Mouse (Mus musculus) frontal cortex, postnatal 25 days (tissue): ENCODE measurements around the gene Cd9.
A peak's percentile ranks its signal among the peaks of the same experiment; 100 is the strongest.

Source experiments
- DNase-seq, 2 experiments: peaks; one replicate each; pipeline ENCODE4 v3.0.0; 2022; ENCODE audit warnings: low spot score in 2 of 2

The Cd9 gene

DNA sequence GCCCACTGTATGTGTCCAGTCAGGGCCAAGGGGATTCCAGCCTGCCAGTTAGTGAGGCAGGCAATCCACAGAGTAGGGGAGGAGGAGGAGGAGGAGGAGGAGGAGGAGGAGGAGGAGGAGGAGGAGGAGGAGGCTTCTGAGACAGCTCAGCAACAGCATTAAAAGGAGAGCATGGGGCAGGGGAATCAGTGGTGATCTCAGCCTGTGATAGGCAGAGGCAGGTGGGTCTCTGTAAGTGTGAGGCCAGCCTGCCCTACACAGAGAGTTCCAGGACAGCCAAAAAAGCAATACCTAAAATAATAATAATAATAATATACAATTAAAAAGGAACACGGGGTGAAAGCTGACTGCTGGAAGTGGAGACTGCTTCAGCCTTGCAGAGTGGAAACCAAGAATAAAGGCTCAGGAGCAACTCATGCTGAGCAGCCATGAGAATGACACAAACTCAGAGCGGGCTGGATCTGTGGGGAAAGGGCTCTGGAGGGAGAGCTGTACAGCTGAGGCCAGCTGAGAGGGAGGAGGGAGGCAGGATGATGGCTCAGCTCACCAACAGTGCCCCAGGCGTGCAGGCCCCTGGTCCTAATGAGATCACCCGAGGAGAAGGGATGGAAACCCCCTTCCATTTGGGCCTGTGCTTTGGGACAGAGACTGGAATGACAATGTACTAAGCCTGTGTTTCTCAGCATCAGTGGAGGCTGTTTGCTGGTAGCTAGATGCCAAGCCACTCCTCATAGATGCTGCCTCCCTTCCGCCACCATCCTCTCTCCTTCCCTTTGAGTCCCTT is 59.7 kb downstream of the Cd9 start:
- no peak for DNase-seq

DNA sequence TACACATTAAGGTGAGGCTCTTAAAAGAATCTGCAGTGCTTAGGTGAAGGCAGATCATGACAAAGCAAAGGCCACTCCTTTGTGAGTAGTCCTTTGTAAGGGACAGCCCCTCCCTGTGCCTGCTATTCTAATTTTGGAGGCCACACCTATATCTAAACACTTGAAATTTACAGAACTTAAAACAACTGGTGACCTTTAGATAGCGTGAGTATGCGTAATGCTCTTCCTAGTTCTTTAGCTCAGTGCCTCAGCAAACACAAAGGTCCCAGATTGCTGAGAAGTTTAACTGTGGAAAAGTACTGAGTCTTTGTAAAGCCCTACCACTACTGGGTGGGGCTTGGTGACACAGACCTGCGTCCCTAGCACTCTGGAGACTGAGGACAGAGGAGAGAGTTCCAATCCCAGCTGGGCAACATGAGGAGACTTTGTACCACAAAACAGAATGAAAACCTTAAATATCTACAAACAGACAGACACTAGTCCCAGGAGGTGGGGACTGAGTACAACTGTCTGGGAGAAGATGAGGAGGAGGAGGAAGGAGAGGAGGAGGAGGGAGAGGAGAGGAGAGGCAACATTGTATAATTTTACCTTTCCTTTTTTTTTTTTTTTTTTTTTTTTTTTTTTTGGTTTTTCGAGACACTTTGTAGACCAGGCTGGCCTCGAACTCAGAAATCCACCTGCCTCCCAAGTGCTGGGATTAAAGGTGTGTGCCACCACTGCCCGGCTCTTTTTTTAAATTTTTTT is 60.7 kb downstream of the Cd9 start:
- no peak for DNase-seq

DNA sequence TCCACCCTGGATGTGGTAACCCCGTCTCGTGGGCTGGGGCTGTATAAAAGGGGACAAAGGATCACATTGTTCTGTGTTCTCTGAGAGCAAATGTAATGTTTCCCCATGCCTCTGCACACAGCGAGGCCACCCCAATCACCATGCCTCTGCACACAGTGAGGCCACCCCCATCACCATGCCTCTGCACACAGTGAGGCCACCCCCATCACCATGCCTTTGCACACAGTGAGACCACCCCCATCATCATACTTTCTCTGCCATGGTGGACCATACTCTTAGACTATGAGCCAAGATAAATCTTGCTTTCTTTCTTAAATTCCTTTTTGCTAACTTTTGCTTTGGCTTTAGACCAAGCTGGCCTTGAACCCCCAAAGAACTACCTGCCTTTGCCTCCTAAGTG is 61.3 kb downstream of the Cd9 start:
- DNase-seq = no peak

DNA sequence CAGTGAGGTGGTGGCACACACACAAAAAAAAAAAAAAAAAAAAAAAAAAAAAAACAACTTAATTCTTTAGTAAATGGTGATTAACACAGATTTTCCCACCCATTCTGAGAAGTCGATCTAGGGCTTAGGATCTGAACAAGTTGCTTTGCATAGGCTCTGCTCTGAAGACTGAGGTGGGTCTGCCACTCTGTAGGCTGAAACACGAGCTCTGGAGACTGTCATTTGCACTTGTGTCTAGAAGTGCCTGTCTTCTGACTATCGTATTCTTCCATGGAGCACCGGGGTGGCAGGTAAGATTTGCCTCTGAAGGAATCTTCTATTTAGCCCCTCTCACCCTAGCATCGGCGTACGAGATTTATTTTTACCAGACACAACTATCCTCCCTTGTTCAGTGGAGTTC is 62.1 kb downstream of the Cd9 start:
- DNase-seq = no peak

DNA sequence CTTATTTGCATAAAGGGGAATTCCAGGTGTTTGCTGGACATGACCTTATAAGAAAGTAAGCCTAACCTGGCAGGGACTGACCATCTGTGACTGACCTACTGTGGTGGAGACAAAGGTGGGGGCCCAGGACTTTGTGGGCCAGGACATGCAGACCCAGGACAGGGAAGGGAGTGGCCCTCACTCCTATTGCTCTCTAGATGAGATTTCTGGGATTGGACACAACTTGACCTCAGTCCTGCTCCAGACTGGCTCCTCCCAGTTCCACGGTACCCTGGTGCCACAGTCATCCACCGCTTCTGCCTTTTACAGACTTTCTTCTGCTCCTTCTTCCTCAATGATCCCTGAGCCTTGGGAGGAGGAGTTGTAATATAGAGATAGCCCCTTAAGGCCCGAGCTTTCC is 63.6 kb downstream of the Cd9 start:
- DNase-seq = no peak

DNA sequence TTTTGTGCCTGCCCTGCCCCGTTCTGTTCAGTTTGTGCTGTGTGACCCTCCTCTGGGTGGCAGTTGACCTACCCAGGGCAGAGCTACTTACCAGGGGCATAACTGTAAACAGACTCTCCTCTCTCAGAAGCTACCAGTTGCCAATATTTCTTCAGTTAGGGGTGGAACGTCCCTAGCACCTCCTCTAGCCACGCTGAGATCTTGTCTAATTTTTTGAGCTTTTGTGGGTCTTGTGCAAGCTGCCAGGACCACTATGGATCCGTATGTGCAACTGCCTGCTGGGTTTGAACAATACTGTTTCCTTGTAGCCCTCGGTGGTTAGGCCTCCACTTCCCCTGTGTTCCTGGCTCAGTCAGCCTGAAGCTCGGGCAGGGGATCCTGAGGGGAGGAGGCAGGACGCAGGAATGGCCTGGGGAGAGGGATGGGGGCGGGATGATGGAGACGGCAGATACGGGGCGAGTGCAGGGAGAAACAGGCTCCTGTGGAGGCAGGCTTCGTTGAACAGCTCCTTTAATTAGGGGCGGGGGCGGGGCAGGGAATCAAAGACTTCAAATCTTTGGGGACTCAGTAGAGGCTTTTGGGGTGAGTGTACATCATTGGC is 64.1 kb downstream of the Cd9 start:
- no peak for DNase-seq

DNA sequence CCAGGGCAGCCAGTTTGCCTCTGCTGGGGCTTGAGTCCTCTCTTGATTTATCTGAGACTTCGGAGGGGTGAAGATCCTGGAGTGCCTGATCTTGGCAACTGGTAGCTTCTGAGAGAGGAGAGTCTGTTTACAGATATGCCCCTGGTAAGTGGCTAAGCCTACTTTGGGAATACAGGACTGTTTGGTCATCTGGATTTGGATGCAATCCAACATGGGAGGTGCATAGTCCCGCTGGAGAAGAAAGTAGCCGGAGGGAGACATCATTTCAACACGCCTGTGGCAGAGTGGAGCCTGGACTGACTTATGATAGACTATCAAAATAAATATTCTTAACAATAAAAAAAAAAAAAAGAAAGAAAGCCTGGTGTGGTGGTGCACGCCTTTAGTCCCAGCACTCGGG is 64.8 kb downstream of the Cd9 start:
- DNase-seq = no peak

DNA sequence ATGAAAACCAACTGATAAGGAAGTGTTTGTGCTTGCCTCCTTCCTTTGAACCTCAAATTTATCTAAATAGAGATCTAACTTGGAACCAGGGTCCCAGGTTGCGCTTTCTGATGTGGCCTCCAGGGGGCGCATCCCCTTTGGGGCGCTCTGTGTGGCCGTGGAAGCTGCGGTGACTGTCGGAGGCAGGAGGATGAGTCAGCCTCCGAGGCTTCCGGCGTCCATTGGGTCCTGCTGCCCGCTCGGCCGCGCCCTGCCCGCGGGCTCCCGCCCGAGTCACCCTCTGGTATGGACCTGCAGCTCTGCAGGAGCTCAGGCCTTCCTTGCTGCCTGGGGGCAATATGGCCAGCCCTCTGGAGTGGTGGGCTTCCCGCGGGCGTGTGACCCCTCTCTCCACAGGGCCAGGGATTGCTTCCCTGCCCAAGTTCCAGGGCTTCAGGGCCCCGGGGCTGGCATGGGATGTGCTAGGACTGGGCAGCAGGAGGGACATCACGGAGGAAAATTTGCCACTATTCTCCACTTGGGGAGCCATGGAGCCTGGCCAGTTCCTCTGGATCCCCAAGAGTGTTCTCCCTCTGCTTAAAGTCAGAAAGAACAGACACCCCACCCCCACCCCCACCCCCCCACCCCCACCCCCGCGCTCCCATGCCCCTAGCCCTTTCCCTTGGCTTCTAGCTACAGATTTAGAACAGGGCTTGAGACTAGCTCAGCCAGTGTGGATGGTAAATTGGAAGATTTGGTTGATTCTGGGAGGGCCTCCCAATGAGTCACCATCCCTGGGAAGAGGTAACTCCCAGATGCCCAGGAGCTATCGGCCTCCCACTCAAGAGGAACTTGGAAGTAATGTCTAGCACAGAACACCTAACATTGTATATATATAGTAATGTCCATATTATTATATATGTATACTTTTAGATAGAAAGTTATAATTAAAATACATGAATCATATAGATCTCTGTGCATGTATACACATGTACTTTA is 67.9 kb downstream of the Cd9 start:
- DNase-seq = peak; percentile 64 to 69

DNA sequence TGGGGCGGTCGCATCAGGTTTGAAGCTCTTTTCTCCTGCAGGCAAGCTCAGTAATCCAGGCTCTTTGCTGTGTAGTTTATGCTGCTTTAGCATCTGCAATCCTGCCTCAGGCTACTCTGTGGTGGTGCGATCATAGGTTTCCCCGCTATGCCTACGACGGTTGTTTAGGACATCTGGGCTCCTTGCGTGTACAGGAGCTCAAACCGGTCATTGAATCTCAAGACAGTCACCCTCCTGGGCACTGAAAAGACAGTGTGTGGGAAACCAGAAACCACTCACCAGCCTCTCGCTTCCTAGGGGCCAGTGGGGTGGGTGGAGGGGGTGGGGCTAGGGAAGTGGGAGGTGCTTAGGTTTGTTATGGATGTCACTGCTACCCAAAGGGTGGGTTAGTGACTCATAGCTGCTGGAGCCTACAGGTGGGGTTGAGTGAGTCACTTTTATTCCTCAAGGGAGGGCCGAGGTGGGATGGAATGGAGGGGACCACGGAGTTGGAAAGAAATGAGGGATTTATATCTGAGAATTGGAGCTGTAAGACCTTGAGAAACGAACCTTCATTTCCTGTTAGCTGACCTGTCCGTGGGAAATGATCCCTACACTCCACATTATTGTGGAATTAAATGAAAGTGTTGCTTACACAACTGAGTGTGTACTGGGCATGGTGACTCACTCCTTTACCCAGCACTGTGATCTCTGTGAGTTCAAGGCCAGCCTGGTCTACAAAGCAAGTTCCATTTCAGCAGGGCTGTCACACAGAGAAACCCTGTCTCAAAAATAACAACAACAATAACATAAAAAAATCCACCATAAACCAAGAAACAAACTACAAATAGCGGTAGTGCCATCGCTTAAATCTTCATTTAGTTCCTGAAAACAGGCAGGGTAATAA is 69.1 kb downstream of the Cd9 start:
- no peak for DNase-seq

DNA sequence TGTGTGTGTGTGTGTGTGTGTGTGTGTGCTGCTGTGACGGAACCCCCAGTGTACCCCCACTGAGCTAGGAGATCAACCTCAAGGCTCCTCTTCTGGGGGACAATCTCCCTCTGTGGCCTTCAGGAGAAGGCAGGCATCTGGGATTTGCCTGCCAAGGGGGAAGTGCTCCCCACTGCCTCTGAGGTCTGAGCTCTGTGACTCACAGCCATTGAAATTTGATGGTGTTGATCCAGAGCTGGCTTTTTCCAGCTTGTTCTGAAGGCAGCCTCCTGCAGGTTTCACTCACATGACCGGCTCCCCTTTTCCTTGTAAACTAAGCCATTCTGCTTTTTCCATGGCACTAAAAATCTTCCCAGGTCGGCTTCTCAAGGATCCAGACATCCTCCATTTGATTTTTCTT is 70.4 kb downstream of the Cd9 start:
- no peak for DNase-seq

DNA sequence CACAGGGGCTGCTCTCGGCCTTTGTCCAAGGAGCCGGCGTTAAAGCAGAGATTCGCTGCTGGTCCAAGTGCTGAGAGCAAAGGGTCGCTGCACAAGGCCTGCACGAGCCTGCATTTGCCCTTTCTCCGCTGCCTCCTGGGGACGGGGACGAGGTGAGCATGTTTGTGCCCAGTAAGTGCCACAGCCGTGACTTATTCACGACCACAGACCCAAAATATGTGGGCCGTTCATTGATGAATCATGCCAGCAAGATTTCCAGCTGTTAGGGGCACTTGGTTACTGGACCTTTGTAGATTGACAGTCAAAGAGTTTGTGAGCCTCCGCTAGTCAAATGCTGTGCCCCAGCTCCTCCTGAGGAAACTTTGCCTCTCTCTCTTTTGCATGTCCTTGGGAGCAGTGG is 71.1 kb downstream of the Cd9 start:
- DNase-seq = no peak

DNA sequence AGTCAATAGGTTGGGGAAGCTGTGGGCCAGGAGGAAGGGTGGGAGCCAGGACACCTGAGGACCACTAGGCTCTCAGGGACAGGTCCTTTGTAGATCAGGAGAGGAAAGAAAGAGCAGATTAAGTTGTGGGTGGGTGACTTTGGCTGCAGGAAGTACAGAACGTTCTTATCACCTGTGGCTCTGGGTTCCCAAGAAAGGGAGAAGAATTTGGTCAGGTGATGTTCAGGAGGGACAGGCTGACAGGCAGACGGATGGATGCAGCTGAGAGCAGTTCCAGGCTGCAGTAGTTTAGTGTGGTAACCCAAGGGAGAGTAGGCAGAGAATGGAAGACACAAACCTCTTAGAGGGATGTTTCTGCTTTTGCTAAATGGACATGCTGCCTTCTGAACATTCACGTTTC is 71.5 kb downstream of the Cd9 start:
- no peak for DNase-seq

DNA sequence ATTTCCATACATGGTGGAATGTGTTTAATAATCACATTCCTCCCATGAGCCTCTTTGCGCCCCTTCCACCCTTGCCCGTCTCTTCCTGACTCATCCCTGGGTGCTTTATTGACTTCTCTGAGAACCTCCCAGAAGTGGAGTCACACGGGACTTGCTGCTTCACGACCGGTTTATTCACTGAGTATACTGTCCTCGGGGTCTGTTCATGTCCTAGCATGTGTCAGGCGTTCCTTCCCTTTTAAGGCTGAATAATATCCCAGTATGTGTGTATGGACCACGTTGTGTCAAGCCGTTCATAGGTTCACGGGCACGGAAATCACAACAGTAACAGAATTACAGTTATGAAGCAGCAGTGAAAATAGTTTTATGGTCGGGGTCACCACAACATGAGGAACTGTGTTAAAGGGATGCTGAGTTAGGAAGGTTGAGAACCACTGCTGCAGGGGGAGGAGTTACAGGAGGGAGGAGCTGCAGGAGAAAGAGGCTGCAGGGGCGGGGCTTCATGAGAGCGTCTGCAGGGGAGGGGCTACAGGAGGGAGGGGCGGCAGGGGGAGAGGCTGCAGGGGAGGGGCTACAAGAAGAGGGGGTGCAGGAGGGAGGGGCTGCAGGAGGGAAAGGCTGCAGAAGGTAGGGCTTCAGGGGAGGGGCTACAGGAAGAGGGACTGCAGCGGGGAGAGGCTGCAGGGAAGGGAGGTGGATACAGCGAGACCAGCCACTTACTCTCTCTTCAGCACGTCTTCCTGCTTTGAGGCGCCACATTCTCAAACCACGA is 72.4 kb downstream of the Cd9 start:
- no peak for DNase-seq

DNA sequence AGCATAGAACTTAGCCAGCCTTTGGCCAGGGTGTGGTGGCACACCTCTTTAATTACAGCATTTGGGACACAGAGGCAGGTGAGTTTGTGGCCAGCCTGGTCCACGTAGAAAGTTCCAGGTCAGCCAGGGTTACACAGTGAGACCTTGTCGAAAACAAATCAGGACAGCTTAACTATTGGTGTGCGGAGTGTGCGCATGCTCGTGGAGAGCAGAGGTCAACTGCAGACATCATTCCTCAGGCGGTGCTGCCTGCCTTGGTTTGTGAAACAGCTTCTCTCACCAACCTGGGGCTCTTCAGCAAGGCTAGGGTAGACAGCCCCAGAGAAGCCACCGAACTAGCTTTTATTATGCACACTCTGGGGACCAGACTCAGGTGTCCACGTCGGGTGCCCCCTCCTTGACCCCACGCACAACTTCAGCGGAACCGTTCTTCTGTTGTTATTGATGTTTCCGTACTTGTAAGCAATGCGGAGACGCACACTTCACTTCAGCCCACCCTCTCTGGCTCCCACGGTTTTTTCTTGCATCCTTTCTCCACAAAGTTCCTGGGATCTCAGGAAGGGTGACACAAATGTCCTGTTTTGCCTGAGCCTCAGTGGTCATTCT is 74.0 kb downstream of the Cd9 start:
- DNase-seq = no peak

DNA sequence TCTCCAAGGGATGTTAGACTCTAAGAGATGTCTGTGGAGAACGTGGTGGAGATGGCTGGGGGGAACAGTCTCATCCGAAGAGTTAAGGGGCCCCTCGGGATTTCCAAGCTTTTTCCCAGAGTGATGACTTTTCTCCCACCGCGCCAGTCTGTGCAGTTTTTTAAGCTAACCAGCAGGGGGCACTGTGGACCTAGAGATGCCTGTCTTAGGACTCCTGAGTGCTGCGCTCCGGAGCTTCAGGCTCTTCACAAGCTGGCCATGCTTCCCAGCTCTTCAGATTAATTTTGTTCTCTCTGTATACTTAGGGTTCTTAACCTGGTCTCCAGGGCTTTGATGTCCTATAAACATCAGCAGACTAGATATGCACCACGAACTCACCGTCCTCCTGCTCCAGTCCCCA is 75.8 kb downstream of the Cd9 start:
- peak; percentile 36 to 72 for DNase-seq

DNA sequence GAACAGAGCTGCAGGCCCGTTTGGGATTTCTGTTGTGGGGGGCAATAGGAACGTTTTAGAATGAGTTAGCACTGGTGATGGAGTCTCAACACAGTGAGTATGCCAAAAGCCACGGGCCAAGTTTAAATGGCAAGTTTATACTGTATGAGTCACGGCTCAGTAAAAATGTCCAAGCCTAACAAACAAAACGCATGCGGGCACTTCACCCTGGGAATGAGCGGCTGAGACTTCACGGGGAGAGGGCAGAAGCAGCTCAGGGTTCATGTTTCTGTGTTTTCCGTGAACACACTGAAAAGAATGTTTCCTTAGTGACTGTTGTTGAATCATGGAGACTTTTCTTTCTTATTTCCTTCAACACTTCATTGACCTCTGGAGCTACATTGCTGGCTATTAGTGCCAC is 81.3 kb downstream of the Cd9 start:
- DNase-seq = no peak

DNA sequence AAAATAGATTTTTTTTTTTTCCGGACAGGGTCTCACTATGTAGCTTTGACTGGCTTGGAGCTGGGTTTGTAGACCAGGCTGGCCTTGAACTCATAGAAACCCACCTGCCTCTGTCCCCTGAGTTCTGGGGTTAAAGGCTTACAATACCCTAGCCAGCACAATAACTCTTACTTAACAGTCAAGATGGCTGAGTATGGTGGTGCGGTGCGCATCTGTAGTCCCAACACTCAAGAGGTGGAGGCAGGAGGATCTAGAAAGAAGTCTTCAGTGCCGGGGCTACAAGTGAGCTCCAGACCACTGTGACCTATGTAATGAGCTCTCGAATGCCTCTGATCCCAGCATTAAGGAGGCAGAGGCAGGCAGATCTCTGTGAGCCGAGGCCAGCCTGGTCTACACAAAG is 82.9 kb downstream of the Cd9 start:
- no peak for DNase-seq

DNA sequence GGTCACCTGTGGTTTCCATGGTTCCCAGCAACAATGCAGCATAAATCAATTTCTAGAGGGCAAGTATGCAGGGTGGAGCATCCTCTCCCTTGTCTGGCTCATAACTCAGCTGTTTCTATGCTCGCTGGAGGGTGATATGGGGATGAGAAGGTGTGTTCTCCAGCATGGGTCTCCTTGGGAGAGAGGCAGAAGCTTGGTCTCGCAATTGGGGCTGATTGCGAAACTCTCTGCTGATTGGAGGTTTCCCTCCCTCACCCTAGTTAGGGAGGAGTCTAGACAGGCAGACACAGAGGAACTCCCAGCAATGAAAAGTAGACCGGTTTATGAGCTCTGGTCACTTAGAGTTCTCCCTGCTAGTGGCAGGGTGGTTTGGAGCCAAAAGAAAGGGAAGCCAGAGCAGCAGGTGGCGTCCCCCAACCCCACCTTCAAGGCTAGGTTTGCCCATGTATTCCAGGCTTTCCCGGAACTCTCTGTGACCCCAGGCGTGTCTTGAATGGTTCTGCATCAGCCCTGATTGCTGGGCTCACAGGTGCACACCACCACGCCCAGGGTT is 83.5 kb downstream of the Cd9 start:
- DNase-seq = no peak

DNA sequence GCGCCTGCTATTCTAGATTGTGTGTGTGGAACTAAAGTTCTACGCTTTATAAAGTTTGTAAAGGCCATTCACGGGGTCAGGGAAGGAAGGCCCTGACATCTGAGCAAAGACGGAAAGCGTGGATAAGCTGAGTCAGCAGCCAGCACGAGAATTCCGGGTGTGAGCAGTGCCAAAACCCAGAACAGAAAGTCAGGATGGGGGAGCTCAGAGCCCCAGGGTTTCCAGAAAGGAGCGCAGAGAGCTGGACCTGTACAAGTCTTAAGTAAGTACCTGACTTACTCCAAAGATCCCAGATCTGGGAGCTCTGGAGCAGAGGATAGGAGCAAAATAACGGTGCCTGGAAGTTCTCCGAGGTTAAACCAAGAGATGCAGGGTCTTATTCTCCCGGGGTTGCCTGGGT is 84.0 kb downstream of the Cd9 start:
- DNase-seq = no peak
